Mouse (Mus musculus) megakaryocyte progenitor cell, adult 5-6 weeks (primary cell): Measurements from ENCODE around the gene Hoxc4. TPM values are rescaled to one million over a fixed set of nuclear protein-coding genes. Genes with fewer than 3 reads are reported as not detected.
A peak's percentile ranks its signal among the peaks of the same experiment; 100 is the strongest.

Experiments used
- ATAC-seq: replicated peaks from 2 replicates; pipeline ENCODE4 v1.8.0; 2016; ENCODE audit warnings: mild to moderate bottlenecking, moderate TSS enrichment, inconsistent platforms; ENCODE audit not compliant: poor library complexity
- total RNA-seq, 2 experiments: library from RNA; stranded (forward) in 1 of 2; stranded (reverse) in 1 of 2; fragments of 157-497, 149-512 nt in 1 of 2; fragments of 200-1000 nt in 1 of 2; gene quantifications; 2 replicates each; pipeline versions ENCODE4 v1.2.3 to v1.2.4; 2015 to 2017

Gene Hoxc4
- total RNA-seq, 2 experiments from 2014 or later, result not detected

- ATAC-seq, result no peak
Observed at GRCm38 (mm10) chr15:103010847-103011555, 7.7 kb upstream of the Hoxc4 start.

- no peak for ATAC-seq
Observed at GRCm38 (mm10) chr15:103011928-103012486, 6.7 kb upstream of the Hoxc4 start.

GRCm38 (mm10) chr15:103013238-103013984 is 5.3 kb upstream of the Hoxc4 start:
- peak; percentile 68; the same call in 1 of the 2 replicates for ATAC-seq

- ATAC-seq, result 0 out of 2 replicates have a peak, but pooled peaks have one; percentile 12
Observed at GRCm38 (mm10) chr15:103014166-103015008, 4.3 kb upstream of the Hoxc4 start.

- no peak for ATAC-seq
Observed at GRCm38 (mm10) chr15:103015009-103015399, 3.7 kb upstream of the Hoxc4 start.

GRCm38 (mm10) chr15:103015406-103016166 is 3.1 kb upstream of the Hoxc4 start:
- no peak for ATAC-seq

- ATAC-seq, result no peak
Observed at GRCm38 (mm10) chr15:103020899-103021418, 2.2 kb downstream of the Hoxc4 start.

GRCm38 (mm10) chr15:103021544-103021943 is 2.8 kb downstream of the Hoxc4 start:
- no peak for ATAC-seq

GRCm38 (mm10) chr15:103024131-103024530 is 5.4 kb downstream of the Hoxc4 start:
- no peak for ATAC-seq

- no peak for ATAC-seq
Observed at GRCm38 (mm10) chr15:103027266-103028235, 8.8 kb downstream of the Hoxc4 start.

GRCm38 (mm10) chr15:103028916-103029512 is 10.3 kb downstream of the Hoxc4 start:
- ATAC-seq, result no peak

GRCm38 (mm10) chr15:103030142-103030541 is 11.4 kb downstream of the Hoxc4 start:
- no peak for ATAC-seq

GRCm38 (mm10) chr15:103032167-103032566 is 13.4 kb downstream of the Hoxc4 start:
- ATAC-seq, result no peak

- no peak for ATAC-seq
Observed at GRCm38 (mm10) chr15:103032646-103033575, 14.2 kb downstream of the Hoxc4 start.

- ATAC-seq, result 0 out of 2 replicates have a peak, but pooled peaks have one; percentile 42
Observed at GRCm38 (mm10) chr15:103034043-103034806, 15.5 kb downstream of the Hoxc4 start.

- no peak for ATAC-seq
Observed at GRCm38 (mm10) chr15:103034807-103035547, 16.2 kb downstream of the Hoxc4 start.
